Mouse (Mus musculus): ENCODE results near the gene Zfand4. TPM values are rescaled to one million over a fixed set of nuclear protein-coding genes. Genes with fewer than 3 reads are reported as not detected.
"Not testable (repeated sequence)": the region's sequence is repeated elsewhere in the genome, so short reads cannot be mapped to it uniquely, and the experiment has no call there.

Zfand4 gene
- 0.99 TPM for polyA plus RNA-seq (2012; fragmentation: generic; extraction: Trizol)
- long read RNA-seq, experiment 1, partial matches to known transcripts, result 3 of 6 reads
- long read RNA-seq, experiment 1, other reads (novel, unspliced or antisense), result 3 of 6 reads
- long read RNA-seq, experiment 2, partial matches to known transcripts, result 2 of 21 reads
- long read RNA-seq, experiment 2, other reads (novel, unspliced or antisense), result 16 of 21 reads

- H3K4me3 ChIP-seq (ENCODE audit: insufficient read depth, poor library complexity, severe bottlenecking), result peak within 1 kb of the TSS; percentile 37
- H3K36me3 ChIP-seq (ENCODE audit: control insufficient read depth, insufficient read depth), result peaks cover 17% of the 10 kb centered on the region
These were observed at the start of gene Zfand4 for GRCm38 (mm10) chr6:116264018-116264651. TSS of gene Zfand4 (plus strand) at chr6:116264222.

GRCm38 (mm10) chr6:116227767-116228166, 36.3 kb upstream of the Zfand4 start:
- no peak for TF ChIP-seq MYOD1 (IDR thresholded peaks at IDR 0.05; ENCODE audit: control insufficient read depth, insufficient read length, low read depth)
- TF ChIP-seq FOSL1 (IDR thresholded peaks at IDR 0.05; ENCODE audit: insufficient read depth, low read length, poor library complexity, severe bottlenecking), result no peak
- TF ChIP-seq CTCF (IDR thresholded peaks at IDR 0.05; ENCODE audit: control insufficient read depth, insufficient read depth, insufficient read length), result no peak
- no peak for TF ChIP-seq CEBPB (IDR thresholded peaks at IDR 0.05; ENCODE audit: low read depth)
- no peak for TF ChIP-seq MAX (IDR thresholded peaks at IDR 0.05)
- no peak for TF ChIP-seq MYOG (IDR thresholded peaks at IDR 0.05; ENCODE audit: control insufficient read depth, extremely low read depth, insufficient read length)
- TF ChIP-seq USF1 (IDR thresholded peaks at IDR 0.05; ENCODE audit: low read depth), result no peak
- Histone ChIP-seq H3K27me3 (ENCODE audit: control insufficient read depth, insufficient read depth, insufficient read length) (no peaks in the 10 kb centered on the region), H3K36me3 (ENCODE audit: control insufficient read depth, insufficient read depth) (peaks cover 76% of the 10 kb centered on the region)

More at GRCm38 (mm10) chr6:116264018-116264651, at the start of gene Zfand4:
- Histone ChIP-seq H3K79me3 (ENCODE audit: low read depth) (no peaks in the 10 kb centered on the region), H3ac (ENCODE audit: control insufficient read depth, insufficient read length, low read depth) (peak within 1 kb of the TSS; percentile 99), H3K27me3 (ENCODE audit: control insufficient read depth, insufficient read depth, insufficient read length) (no peaks in the 10 kb centered on the region), H3K79me2 (ENCODE audit: control insufficient read depth, insufficient read depth) (no peaks in the 10 kb centered on the region)
- TF ChIP-seq FOSL1 (IDR thresholded peaks at IDR 0.05; ENCODE audit: insufficient read depth, low read length, poor library complexity, severe bottlenecking), result no peak
- TF ChIP-seq CEBPB (IDR thresholded peaks at IDR 0.05; ENCODE audit: low read depth), result no peak
- TF ChIP-seq MYOG (IDR thresholded peaks at IDR 0.05; ENCODE audit: control insufficient read depth, extremely low read depth, insufficient read length), result no peak
- TF ChIP-seq CTCF (IDR thresholded peaks at IDR 0.05; ENCODE audit: control insufficient read depth, insufficient read depth, insufficient read length), result no peak
- no peak for TF ChIP-seq MAX (IDR thresholded peaks at IDR 0.05)
- TF ChIP-seq MYOD1 (IDR thresholded peaks at IDR 0.05; ENCODE audit: control insufficient read depth, insufficient read length, low read depth), result no peak
- TF ChIP-seq USF1 (IDR thresholded peaks at IDR 0.05; ENCODE audit: low read depth), result no peak

GRCm38 (mm10) chr6:116228785-116229525, 35.1 kb upstream of the Zfand4 start:
- no peaks in the 10 kb centered on the region for H3K79me3 ChIP-seq (ENCODE audit: low read depth)
- H3K79me2 ChIP-seq (ENCODE audit: control insufficient read depth, insufficient read depth), result no peaks in the 10 kb centered on the region
- no peaks in the 10 kb centered on the region for H3K27me3 ChIP-seq (ENCODE audit: control insufficient read depth, insufficient read depth, insufficient read length)
- H3K36me3 ChIP-seq (ENCODE audit: control insufficient read depth, insufficient read depth), result peaks cover 82% of the 10 kb centered on the region
- no peak overlapping the region for H3K4me3 ChIP-seq (ENCODE audit: insufficient read depth, poor library complexity, severe bottlenecking)
- peak; percentile 32 for TF ChIP-seq CTCF (IDR thresholded peaks at IDR 0.05; ENCODE audit: control insufficient read depth, insufficient read depth, insufficient read length)
- no peak for TF ChIP-seq USF1 (IDR thresholded peaks at IDR 0.05; ENCODE audit: low read depth)
- H3ac ChIP-seq (ENCODE audit: control insufficient read depth, insufficient read length, low read depth), result no peak overlapping the region

More at GRCm38 (mm10) chr6:116227767-116228166, 36.3 kb upstream of the Zfand4 start:
- H3K79me3 ChIP-seq (ENCODE audit: low read depth), result no peaks in the 10 kb centered on the region
- no peak overlapping the region for H3ac ChIP-seq (ENCODE audit: control insufficient read depth, insufficient read length, low read depth)
- no peak overlapping the region for H3K4me3 ChIP-seq (ENCODE audit: insufficient read depth, poor library complexity, severe bottlenecking)
- no peaks in the 10 kb centered on the region for H3K79me2 ChIP-seq (ENCODE audit: control insufficient read depth, insufficient read depth)

GRCm38 (mm10) chr6:116234821-116235220, 29.2 kb upstream of the Zfand4 start:
- not testable (repeated sequence) for H3K79me2 ChIP-seq (ENCODE audit: control insufficient read depth, insufficient read depth); H3K4me3 ChIP-seq (ENCODE audit: insufficient read depth, poor library complexity, severe bottlenecking); H3K79me3 ChIP-seq (ENCODE audit: low read depth); H3K27me3 ChIP-seq (ENCODE audit: control insufficient read depth, insufficient read depth, insufficient read length); H3ac ChIP-seq (ENCODE audit: control insufficient read depth, insufficient read length, low read depth)
- H3K36me3 ChIP-seq (ENCODE audit: control insufficient read depth, insufficient read depth), result peaks cover 66% of the 10 kb centered on the region

- Histone ChIP-seq H3ac (ENCODE audit: control insufficient read depth, insufficient read length, low read depth) (no peak overlapping the region), H3K4me3 (ENCODE audit: insufficient read depth, poor library complexity, severe bottlenecking) (no peak overlapping the region), H3K79me2 (ENCODE audit: control insufficient read depth, insufficient read depth) (no peaks in the 10 kb centered on the region), H3K27me3 (ENCODE audit: control insufficient read depth, insufficient read depth, insufficient read length) (no peaks in the 10 kb centered on the region), H3K36me3 (ENCODE audit: control insufficient read depth, insufficient read depth) (peaks cover 66% of the 10 kb centered on the region), H3K79me3 (ENCODE audit: low read depth) (no peaks in the 10 kb centered on the region)
- TF ChIP-seq MYOD1 (IDR thresholded peaks at IDR 0.05; ENCODE audit: control insufficient read depth, insufficient read length, low read depth) (no peak), MYOG (IDR thresholded peaks at IDR 0.05; ENCODE audit: control insufficient read depth, extremely low read depth, insufficient read length) (no peak), CTCF (IDR thresholded peaks at IDR 0.05; ENCODE audit: control insufficient read depth, insufficient read depth, insufficient read length) (no peak), MAX (IDR thresholded peaks at IDR 0.05) (no peak), USF1 (IDR thresholded peaks at IDR 0.05; ENCODE audit: low read depth) (no peak), FOSL1 (IDR thresholded peaks at IDR 0.05; ENCODE audit: insufficient read depth, low read length, poor library complexity, severe bottlenecking) (no peak), CEBPB (IDR thresholded peaks at IDR 0.05; ENCODE audit: low read depth) (no peak)
These were observed 28.7 kb upstream of the Zfand4 start for GRCm38 (mm10) chr6:116235336-116235735.
